ENCODE assay signal across 11 mouse cellular contexts in genomic region chr2:30599621-30600020, GRCm38 (mm10). TPM values are rescaled to one million over a fixed set of nuclear protein-coding genes. Genes with fewer than 3 reads are reported as not detected.
DNase-seq lines count a peak whose midpoint lies in the region; ATAC-seq and TF ChIP-seq lines count a peak whose summit lies in the region.
"Had no signal": no experiment of that assay in that cellular context is flagged by ENCODE, and none has a peak within 500 bp of the region (broad histone marks: within the 10 kb centered on the region; RNA-seq: fewer than 3 reads in every experiment).

No protein-coding gene starts in this region.

- TF ChIP-seq EP300 in heart, postnatal 0 days (IDR thresholded peaks at IDR 0.05; ENCODE audit: low read depth): no peak

- H3K36me3 ChIP-seq in kidney, embryonic 14.5 days (ENCODE audit: control insufficient read depth, insufficient read depth, low read length): no peaks in the 10 kb centered on the region
- H3K36me3 ChIP-seq in heart, postnatal 0 days (replicated peaks; ENCODE audit: control insufficient read depth, insufficient read depth, low read length): no peaks in the 10 kb centered on the region
- H3K36me3 ChIP-seq: midbrain, embryonic 10.5 days had no signal

- no peak overlapping the region for H3K4me2 ChIP-seq in kidney, embryonic 14.5 days (replicated peaks; ENCODE audit: low read depth, low read length)
- H3K4me2 ChIP-seq in heart, postnatal 0 days (ENCODE audit: low read depth, low read length): no peak overlapping the region

- ATAC-seq in kidney, embryonic 14.5 days (ENCODE audit: low FRiP score, low TSS enrichment): no peak
- peak; percentile 21 for ATAC-seq in CD4-positive, CD25-positive, alpha-beta regulatory T cell, adult 4 months
- ATAC-seq in heart, postnatal 0 days (ENCODE audit: insufficient read depth, low read depth): no peak

- no peaks in the 10 kb centered on the region for H3K9me3 ChIP-seq in kidney, embryonic 14.5 days (ENCODE audit: control insufficient read depth, low read length)
- H3K9me3 ChIP-seq in heart, postnatal 0 days (replicated peaks; ENCODE audit: control insufficient read depth, low read length): no peaks in the 10 kb centered on the region
- H3K9me3 ChIP-seq: midbrain, embryonic 10.5 days had no signal

- WGBS in kidney, embryonic 14.5 days: 64% methylated on average over 3 of the region's 3 CpGs
- 35% methylated on average over 3 of the region's 3 CpGs for WGBS in heart, postnatal 0 days

- H3K9ac ChIP-seq in kidney, embryonic 14.5 days (ENCODE audit: low read depth, low read length): no peak overlapping the region
- H3K9ac ChIP-seq in heart, postnatal 0 days (replicated peaks; ENCODE audit: low read depth, low read length): no peak overlapping the region
- H3K9ac ChIP-seq: liver, embryonic 14.5 days had no signal

- H3K27ac ChIP-seq in kidney, embryonic 14.5 days (ENCODE audit: low read depth, low read length): peak overlapping the region; percentile 93; the same call in 1 of the 2 replicates
- peak overlapping the region; percentile 89; the same call in 1 of the 2 replicates for H3K27ac ChIP-seq in heart, postnatal 0 days (ENCODE audit: low read depth)
- H3K27ac ChIP-seq: liver, embryonic 14.5 days had no signal

- peak; percentile 12 for DNase-seq in cerebellum, adult 9-11 months
- DNase-seq in cerebellum, adult 11-12 months: no peak
- no peak for DNase-seq in kidney, postnatal 4 days
- DNase-seq in heart, postnatal 0 days (ENCODE audit: low spot score): no peak
- DNase-seq in spleen, postnatal 10 days (ENCODE audit: low spot score in 2 of 2): no peak
- no peak for DNase-seq in right cerebral cortex, adult 2 months (ENCODE audit: low spot score in 2 of 2)
- DNase-seq: cerebellum, adult 18-20 months had no signal

- no peak for TF ChIP-seq CTCF in heart, postnatal 0 days (IDR thresholded peaks at IDR 0.05; ENCODE audit: low read depth)

- H3K4me1 ChIP-seq in kidney, embryonic 14.5 days (ENCODE audit: control insufficient read depth, insufficient read depth, low read length): peaks cover 51% of the 10 kb centered on the region
- peaks cover 10% of the 10 kb centered on the region for H3K4me1 ChIP-seq in heart, postnatal 0 days (ENCODE audit: control insufficient read depth, insufficient read depth)

- H3K4me3 ChIP-seq in kidney, embryonic 14.5 days (ENCODE audit: low read length): no peak overlapping the region
- H3K4me3 ChIP-seq in heart, postnatal 0 days (ENCODE audit: low read depth, low read length): no peak overlapping the region
- H3K4me3 ChIP-seq: midbrain, embryonic 10.5 days had no signal

- no peaks in the 10 kb centered on the region for H3K27me3 ChIP-seq in kidney, embryonic 14.5 days (ENCODE audit: control insufficient read depth, insufficient read depth, low read length)
- H3K27me3 ChIP-seq in heart, postnatal 0 days (ENCODE audit: control insufficient read depth, insufficient read depth, low read length): no peaks in the 10 kb centered on the region

RNA-seq across cellular contexts. Expression of gene Cstad, which starts 4.8 kb away (rescaled TPM):
- polyA plus RNA-seq in kidney, embryonic 14.5 days (2014; fragmentation: Nextera tagmentation; extraction: Ambion mirVana): 0.91 and 1.7 TPM in 2 replicates
- polyA plus RNA-seq in CD4-positive, CD25-positive, alpha-beta regulatory T cell, adult 4 months (2017; shearing (Covaris generic)): 1 to 10 TPM; 2.0 to 5.4 TPM
- not detected in 2 replicates for total RNA-seq in heart, postnatal 0 days (2014; rRNA removed; ENCODE audit: low replicate concordance)
- polyA plus RNA-seq in heart, postnatal 0 days (2015; fragmentation: Nextera tagmentation; extraction: Ambion mirVana): 3.1 and 3.6 TPM in 2 replicates
